Mouse (Mus musculus) small intestine, adult 2 months (tissue): ENCODE data around the gene Slc2a1. TPM values are rescaled to one million over a fixed set of nuclear protein-coding genes. Genes with fewer than 3 reads are reported as not detected.

Experiments used
- H3K27ac ChIP-seq: fragments of 200-500 bp; 2 replicates; pipeline ENCODE4 v1.5.1; 2012; ENCODE audit warnings: low read depth, low read length, control low read depth, inconsistent platforms; ENCODE audit not compliant: insufficient read depth
- H3K27me3 ChIP-seq: fragments of 200-500 bp; 2 replicates; pipeline ENCODE4 v1.6.1; 2012; ENCODE audit warnings: mild to moderate bottlenecking, moderate library complexity, low read length, inconsistent platforms; ENCODE audit not compliant: control insufficient read depth, insufficient read depth
- H3K36me3 ChIP-seq: fragments of 200-500 bp; 2 replicates; pipeline ENCODE4 v1.6.1; 2012; ENCODE audit warnings: mild to moderate bottlenecking, low read length, control low read depth, inconsistent platforms; ENCODE audit not compliant: control insufficient read depth, insufficient read depth
- H3K4me1 ChIP-seq: fragments of 200-500 bp; 2 replicates; pipeline ENCODE4 v1.6.1; 2012; ENCODE audit warnings: low read length, inconsistent platforms, mixed read lengths; ENCODE audit not compliant: control insufficient read depth, insufficient read depth, insufficient read length
- H3K4me3 ChIP-seq: fragments of 200-500 bp; 2 replicates; pipeline ENCODE4 v1.5.1; 2012; ENCODE audit warnings: low read depth, mild to moderate bottlenecking, control low read depth, inconsistent platforms, low read length, moderate library complexity
- CTCF ChIP-seq: fragments of 200-500 bp; IDR thresholded peaks from 2 replicates; pipeline ENCODE4 v1.5.1; 2012; ENCODE audit warnings: low read depth, mild to moderate bottlenecking, control low read depth, inconsistent platforms, low read length, moderate library complexity, mixed read lengths; ENCODE audit not compliant: insufficient replicate concordance, insufficient read length; ENCODE audit errors: extremely low read depth
- POLR2A ChIP-seq: fragments of 200-500 bp; IDR thresholded peaks from 2 replicates; pipeline ENCODE4 v1.6.1; 2012; ENCODE audit warnings: low read depth, mild to moderate bottlenecking, control low read depth, inconsistent platforms, low read length, moderate library complexity
- WGBS: fragments of 180-500 bp; shearing (Covaris S2); methylation state at CpG from one replicate; pipeline ENCODE4 v1.1.7; 2018; 5-methylcytosine and 5-hydroxymethylcytosine counted together
- polyA plus RNA-seq: library from polyadenylated mRNA; depleted of rRNA; stranded (reverse); fragments of >200 nt; gene quantifications from 2 replicates; pipeline ENCODE4 v1.2.3, GENCODE M21; 2012

Gene Slc2a1
- polyA plus RNA-seq, 1 experiment, result 20.1 TPM

DNA sequence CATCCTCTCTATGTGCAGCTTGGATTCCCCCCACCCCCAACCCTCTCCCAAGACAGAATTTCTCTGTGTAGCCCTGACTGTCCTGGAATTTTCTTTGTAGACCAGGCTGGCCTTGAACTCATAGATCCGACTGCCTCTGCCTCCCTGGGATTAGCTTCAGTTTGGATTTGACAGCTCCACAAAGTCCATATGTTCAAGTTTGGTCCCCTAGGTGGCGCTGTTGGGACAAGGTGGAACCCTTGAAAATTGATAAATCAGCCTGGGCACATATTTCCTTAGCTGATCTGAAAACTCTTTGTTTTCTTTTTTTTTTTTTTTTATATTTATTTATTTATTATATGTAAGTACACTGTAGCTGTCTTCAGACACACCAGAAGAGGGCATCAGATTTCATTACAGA, 48.7 kb downstream of the Slc2a1 start:
- H3K4me1 ChIP-seq, result 0 out of 2 replicates have a peak, but pooled peaks cover 2% of the 10 kb centered on the region
- H3K4me3 ChIP-seq, result no peak overlapping the region
- no peaks in the 10 kb centered on the region for H3K27me3 ChIP-seq
- no peaks in the 10 kb centered on the region for H3K36me3 ChIP-seq
- 21% methylated on average over 2 of the region's 2 CpGs for WGBS
- no peak overlapping the region for H3K27ac ChIP-seq
- no peak for TF ChIP-seq POLR2A
- TF ChIP-seq CTCF, result peak; percentile 45; the same call in 1 of the 2 replicates

DNA sequence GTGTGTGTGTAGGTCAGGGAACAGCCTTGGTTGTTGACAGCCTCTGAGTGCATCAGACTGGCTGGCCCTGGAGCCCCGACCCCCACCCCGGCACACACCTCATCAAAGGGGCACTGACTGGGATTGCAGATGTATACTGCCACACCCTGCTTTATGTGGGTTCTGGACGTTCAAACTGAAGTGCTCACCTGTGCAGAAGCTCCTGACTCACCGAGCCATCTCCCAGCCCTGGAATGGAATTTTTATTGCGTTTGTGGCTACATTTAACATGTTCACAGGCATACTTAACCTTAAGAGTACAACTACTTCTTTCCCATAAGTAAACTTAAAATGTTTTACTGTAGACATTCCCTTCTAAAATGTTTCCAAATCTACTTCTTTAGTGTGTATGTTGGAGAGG, 49.4 kb downstream of the Slc2a1 start:
- Histone ChIP-seq H3K27me3 (no peaks in the 10 kb centered on the region), H3K27ac (no peak overlapping the region), H3K36me3 (no peaks in the 10 kb centered on the region), H3K4me1 (0 out of 2 replicates have a peak, but pooled peaks cover 2% of the 10 kb centered on the region), H3K4me3 (no peak overlapping the region)
- TF ChIP-seq POLR2A, result no peak
- TF ChIP-seq CTCF, result no peak
- WGBS, result 40% methylated on average over 5 of the region's 5 CpGs

DNA sequence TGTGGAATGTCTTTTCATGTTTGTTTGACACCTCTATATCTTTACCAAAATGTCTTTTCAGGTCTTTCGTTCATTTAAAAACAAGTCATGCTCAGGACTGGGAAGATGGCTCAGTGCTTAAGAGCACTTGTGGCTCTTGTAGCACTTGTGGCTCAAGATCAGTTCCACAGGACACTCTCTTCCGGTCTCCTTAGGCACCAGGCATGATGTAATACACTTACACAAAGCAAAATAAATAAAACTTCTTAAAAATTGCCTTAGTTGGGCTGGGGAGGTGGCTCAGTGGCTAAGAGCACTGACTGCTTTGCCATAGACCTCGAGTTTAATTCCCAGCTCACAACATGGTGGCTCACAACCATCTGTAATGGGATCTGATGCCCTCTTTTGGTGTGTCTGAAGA, 52.8 kb downstream of the Slc2a1 start:
- no peak for TF ChIP-seq CTCF
- no peak for TF ChIP-seq POLR2A
- H3K27ac ChIP-seq, result no peak overlapping the region
- WGBS, result 73% methylated on average over 3 of the region's 3 CpGs
- no peak overlapping the region for H3K4me3 ChIP-seq
- H3K4me1 ChIP-seq, result 0 out of 2 replicates have a peak, but pooled peaks cover 2% of the 10 kb centered on the region
- no peaks in the 10 kb centered on the region for H3K27me3 ChIP-seq
- H3K36me3 ChIP-seq, result no peaks in the 10 kb centered on the region

DNA sequence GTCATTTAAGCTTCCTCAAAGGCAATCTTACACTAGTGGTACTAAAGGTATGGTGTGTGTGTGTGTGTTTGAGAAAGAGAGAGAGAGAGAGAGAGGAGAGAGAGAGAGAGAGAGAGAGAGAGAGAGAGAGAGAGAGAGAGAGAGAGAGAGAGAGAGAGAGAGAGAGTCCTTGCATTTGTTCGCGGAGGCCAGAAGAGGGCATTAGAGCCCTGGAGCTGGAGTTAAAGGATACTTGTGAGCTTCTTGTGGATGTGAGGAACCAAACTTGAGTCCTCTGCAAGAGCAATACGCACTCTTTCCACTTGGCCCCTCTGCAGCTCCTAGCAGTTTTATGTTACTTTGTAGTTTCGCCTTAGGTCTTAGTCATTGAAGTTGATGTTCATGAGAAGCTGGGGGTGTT, 54.5 kb downstream of the Slc2a1 start:
- H3K4me1 ChIP-seq, result no peaks in the 10 kb centered on the region
- no peak for TF ChIP-seq CTCF
- TF ChIP-seq POLR2A, result no peak
- no peaks in the 10 kb centered on the region for H3K27me3 ChIP-seq
- no peaks in the 10 kb centered on the region for H3K36me3 ChIP-seq
- H3K27ac ChIP-seq, result no peak overlapping the region
- WGBS, result 81% methylated on average over 4 of the region's 4 CpGs
- no peak overlapping the region for H3K4me3 ChIP-seq

DNA sequence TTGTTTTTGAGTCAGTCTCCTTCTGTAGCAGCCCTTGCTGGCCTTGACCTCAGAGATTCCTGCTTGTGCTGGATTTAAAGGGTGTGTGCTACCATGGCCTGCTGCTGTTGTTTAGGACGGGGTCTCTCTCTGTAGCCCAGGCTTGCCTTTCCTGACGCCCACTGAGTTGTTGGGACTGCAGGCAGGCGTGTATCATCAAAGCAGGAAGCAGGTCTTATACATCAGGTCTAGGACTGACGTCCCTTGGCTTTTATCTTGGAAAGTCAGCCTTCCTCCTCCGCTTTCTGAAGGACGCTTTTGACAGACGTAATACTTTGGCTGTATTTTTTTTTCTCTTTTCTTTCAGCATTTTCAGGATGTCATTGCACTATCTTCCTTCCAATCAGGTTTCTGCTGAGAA, 57.4 kb downstream of the Slc2a1 start:
- Histone ChIP-seq H3K36me3 (0 out of 2 replicates have a peak, but pooled peaks cover 8% of the 10 kb centered on the region), H3K27ac (no peak overlapping the region), H3K27me3 (no peaks in the 10 kb centered on the region), H3K4me3 (no peak overlapping the region), H3K4me1 (no peaks in the 10 kb centered on the region)
- TF ChIP-seq CTCF (no peak), POLR2A (no peak)
- WGBS, result 75% methylated on average over 7 of the region's 7 CpGs

DNA sequence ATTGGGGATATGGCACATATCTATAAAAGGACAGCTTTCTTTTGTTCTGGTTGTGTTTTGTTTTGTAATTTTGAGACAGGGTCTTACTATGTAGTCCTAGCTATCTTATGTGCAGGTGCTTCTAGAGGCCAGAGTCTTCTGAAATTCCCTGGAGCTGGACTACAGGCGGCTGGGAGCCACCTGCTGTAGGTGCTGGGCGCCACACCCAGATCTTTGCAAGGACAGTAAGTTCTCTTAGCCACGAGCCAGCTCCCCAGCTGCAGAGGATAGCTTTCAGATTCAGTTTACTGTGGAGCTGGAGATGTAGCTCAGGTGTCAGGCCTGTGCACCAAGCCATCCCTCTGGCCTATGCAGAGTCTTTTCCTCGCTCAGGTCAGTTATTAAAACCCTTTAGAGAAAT, 58.6 kb downstream of the Slc2a1 start:
- H3K4me1 ChIP-seq, result no peaks in the 10 kb centered on the region
- TF ChIP-seq POLR2A (no peak), CTCF (no peak)
- 45% methylated on average over 4 of the region's 4 CpGs for WGBS
- no peaks in the 10 kb centered on the region for H3K27me3 ChIP-seq
- H3K4me3 ChIP-seq, result no peak overlapping the region
- H3K27ac ChIP-seq, result no peak overlapping the region
- 0 out of 2 replicates have a peak, but pooled peaks cover 8% of the 10 kb centered on the region for H3K36me3 ChIP-seq

DNA sequence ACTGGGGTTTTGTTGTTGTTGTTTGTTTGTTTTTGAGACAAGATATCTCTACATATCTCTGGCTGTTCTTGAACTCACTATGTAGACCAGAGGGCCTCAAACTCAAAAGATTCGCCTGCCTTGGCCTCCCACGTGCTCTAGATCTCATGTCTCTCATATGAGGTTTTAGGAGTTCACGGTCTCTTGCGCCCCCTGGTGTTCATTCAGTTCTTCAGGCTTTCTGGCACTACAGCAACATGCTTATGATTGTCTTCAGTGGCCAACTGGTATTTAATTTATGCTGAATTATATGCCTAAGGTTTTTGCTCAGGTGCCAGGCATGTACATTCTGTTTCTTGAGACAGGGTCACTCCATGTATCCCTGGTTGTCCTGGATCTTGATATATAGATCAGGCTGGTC, 59.2 kb downstream of the Slc2a1 start:
- peak; percentile 67; the same call in 1 of the 2 replicates for TF ChIP-seq CTCF
- no peak for TF ChIP-seq POLR2A
- WGBS, result 4% methylated on average over 4 of the region's 4 CpGs
- Histone ChIP-seq H3K27me3 (no peaks in the 10 kb centered on the region), H3K27ac (no peak overlapping the region), H3K4me1 (no peaks in the 10 kb centered on the region), H3K36me3 (0 out of 2 replicates have a peak, but pooled peaks cover 8% of the 10 kb centered on the region), H3K4me3 (no peak overlapping the region)

DNA sequence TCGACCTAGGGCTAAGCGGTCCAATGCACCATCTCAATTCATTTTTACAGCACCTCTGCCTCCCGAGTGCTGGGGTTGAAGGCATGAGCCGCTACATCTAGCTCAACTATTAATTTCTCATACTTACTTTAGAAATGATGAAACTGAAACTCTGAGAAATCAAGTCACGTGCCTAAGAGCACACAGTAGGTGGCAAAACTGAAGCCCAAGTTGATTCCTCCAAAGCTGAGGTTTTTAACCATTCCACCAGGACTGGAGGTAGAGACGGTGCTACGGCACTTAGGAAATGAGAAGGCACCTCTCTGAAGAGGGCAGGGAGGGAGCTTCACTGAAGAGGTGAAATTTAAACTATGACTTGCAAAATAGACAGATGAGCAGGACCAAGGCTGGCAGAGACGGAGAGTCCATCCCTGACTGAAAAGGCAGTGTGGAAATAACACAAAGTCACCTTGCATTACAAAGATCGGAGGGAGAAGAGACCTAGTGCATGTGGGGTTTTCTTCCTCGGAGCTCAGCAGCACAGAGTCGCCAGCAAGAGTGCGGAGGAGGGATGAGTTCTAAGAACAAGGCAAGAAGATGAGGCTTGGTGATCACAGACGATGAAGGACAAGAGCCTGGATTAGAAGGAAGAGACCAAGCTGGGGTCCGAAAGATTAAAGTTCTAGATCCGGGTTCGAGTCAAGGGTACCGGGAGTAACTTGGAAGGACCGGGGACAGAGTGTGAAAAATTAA, 64.6 kb downstream of the Slc2a1 start:
- WGBS, result 27% methylated on average over 18 of the region's 18 CpGs
- TF ChIP-seq POLR2A (no peak), CTCF (no peak)
- H3K36me3 ChIP-seq, result 0 out of 2 replicates have a peak, but pooled peaks cover 8% of the 10 kb centered on the region

More for the DNA sequence above, 64.6 kb downstream of the Slc2a1 start:
- Histone ChIP-seq H3K27me3 (no peaks in the 10 kb centered on the region), H3K27ac (no peak overlapping the region), H3K4me1 (no peaks in the 10 kb centered on the region; the same call in 1 of the 2 replicates), H3K4me3 (peak overlapping the region; percentile 80)
